Comparison of ENCODE assay signal across 1 mouse cellular context in the genomic region with DNA sequence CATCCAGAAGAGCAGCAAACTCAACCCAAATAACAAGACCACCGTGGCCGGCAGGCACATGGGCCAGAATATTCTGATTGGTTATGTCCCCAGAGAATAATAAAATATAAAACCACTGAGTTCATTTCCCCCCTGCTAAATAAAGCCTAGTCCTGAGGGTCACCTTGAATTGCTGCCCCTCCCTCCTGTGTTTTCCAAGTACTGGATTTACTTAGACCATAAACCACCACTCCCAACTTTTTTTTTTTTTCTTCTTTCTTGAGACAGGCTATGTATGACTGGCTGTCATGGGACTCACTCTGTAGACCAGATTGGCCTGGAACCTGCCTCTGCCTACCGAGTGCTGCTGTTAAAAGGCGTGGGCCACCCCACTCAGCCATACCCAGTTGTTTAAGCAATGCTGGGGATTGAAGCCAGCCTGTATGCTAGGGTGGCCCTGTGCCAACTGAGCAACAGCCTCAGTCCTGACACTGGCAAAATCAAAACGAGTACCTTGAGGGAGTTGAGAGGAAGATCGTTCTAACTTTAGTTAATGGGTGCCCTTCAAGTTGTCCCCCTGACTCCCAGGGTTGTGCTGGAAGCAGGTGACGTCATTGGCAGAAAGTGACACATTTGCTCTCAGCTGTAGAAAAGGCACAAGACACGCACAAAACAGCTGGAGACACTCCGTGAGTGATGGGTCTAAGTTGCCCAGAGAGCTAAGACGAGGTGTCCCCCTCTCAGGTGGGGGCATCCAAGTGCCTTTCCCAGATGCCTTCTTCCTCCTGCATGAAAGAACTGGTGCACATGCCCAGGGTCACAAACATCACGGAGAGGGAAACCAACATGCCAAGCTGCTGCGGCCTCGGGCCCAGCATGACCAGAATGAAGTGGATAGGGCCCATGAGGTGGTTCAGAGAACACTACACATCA.
TF ChIP-seq lines count a peak whose summit lies in the region.

No protein-coding gene starts in this region.

TF ChIP-seq in MEL, 35 proteins besides CTCF, POLR2A, EP300 and RAD21 (continued from another document):
- no peak for TF ChIP-seq BHLHE40 (IDR thresholded peaks at IDR 0.05; ENCODE audit: borderline replicate concordance, low read depth, low read length)
- TF ChIP-seq HCFC1 (IDR thresholded peaks at IDR 0.05; ENCODE audit: low read depth, low read length) = no peak
- TF ChIP-seq MAX (IDR thresholded peaks at IDR 0.05; ENCODE audit: low read length) = no peak
- no peak for TF ChIP-seq UBTF (IDR thresholded peaks at IDR 0.05; ENCODE audit: borderline replicate concordance, insufficient read depth, low read depth, low read length)
